Mouse (Mus musculus): ENCODE data around the gene Rhot1. TPM values are rescaled to one million over a fixed set of nuclear protein-coding genes. Genes with fewer than 3 reads are reported as not detected.

Rhot1 gene
- 28.4 and 30.4 TPM in 2 replicates for polyA plus RNA-seq (2015; fragmentation: Nextera tagmentation; extraction: Ambion mirVana)

DNA sequence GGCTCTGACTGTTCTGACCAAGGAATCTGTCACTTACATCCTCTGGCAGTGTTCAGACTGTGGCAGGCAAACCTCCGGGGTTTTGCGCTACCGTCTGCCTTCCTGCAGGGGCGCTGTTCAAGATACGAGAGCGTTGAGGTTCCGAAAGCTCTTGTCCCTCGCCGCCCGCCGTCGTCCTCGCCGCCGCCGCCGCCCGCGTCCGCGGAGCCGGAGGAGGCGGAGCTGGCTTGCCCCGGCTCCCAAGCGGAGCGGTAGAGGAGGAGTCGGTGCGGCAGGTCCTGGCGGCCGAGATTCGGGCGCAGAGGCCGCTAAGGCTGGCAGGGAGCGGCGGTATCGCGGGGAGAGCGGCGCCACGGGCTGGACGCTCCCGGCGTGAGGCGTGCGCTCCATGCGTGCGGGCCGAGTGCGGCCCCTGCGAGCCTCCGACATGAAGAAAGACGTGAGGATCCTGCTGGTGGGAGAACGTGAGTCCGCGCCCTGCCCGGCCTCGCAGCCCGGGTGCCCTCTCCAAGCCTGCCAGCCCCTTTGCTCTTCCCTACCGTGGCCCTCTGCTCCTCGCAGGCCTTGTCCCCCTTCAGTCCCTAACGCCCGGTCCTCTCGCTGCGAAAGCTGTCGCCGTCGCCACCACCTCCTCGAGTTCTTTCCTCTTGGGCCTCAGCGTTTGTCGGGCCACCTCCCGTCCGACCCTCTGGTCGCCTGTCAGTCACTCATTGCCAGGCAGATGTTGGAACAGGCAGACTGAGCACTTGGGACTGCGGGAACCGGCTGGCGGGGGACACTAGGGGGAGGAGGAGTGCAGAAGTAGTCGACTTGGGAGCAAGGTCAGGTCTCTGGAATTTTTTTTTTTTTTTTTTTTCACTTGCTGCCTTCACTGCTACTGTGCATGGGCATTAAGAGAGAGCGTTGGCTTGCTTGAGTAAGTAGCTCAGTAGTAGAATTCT is at the start of gene Rhot1:
Gene Rhot1 (plus strand): TSS at position 160 of the 941 bp plus-strand sequence.
- no peaks in the 10 kb centered on the region for H3K4me1 ChIP-seq (replicated peaks; ENCODE audit: control insufficient read depth, insufficient read depth)
- TF ChIP-seq EP300 (optimal IDR thresholded peaks at IDR 0.05) (no peak), CTCF (IDR thresholded peaks at IDR 0.05; ENCODE audit: low read depth) (peak; percentile 88)
- H3K27me3 ChIP-seq (ENCODE audit: control insufficient read depth, insufficient read depth, low read length), result no peaks in the 10 kb centered on the region
- peak within 1 kb of the TSS; percentile 98 for H3K4me3 ChIP-seq (ENCODE audit: low read depth, low read length)
- DNase-seq (ENCODE audit: low spot score), result peak; percentile 97
- ATAC-seq (ENCODE audit: low FRiP score, low TSS enrichment), result peak; percentile 97
- peak within 1 kb of the TSS; percentile 97 for H3K27ac ChIP-seq (replicated peaks)
- H3K9me3 ChIP-seq (ENCODE audit: control insufficient read depth, low read length), result no peaks in the 10 kb centered on the region
- H3K9ac ChIP-seq (ENCODE audit: low read length), result peak within 1 kb of the TSS; percentile 96
- WGBS, result under 1% methylated on average over 68 of the region's 78 CpGs
- no peaks in the 10 kb centered on the region for H3K36me3 ChIP-seq (ENCODE audit: control insufficient read depth, insufficient read depth, low read length)
- H3K4me2 ChIP-seq (replicated peaks; ENCODE audit: low read depth), result peak within 1 kb of the TSS; percentile 52

DNA sequence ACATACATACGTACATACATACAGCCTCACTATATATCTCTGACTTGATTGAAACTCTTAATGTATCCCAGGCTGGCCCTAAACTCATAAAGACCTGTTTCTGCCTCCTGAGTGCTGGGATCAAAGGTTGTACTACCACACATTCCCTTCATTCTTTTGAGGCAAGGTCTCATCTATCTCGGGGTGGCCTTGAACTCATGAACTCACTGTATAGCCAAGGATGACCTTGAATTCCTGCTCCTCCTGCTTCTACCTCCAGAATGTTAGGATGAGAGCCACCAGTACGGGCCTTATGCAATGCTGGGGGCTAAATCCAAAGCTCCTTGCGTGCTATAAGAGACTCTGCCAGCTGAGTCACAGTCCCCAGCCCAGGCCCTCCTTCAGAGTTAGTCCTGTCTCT is 47.8 kb upstream of the Rhot1 start:
- ATAC-seq (ENCODE audit: low FRiP score, low TSS enrichment) (no peak), DNase-seq (ENCODE audit: low spot score) (no peak)
- Histone ChIP-seq H3K36me3 (ENCODE audit: control insufficient read depth, insufficient read depth, low read length) (no peaks in the 10 kb centered on the region), H3K27me3 (ENCODE audit: control insufficient read depth, insufficient read depth, low read length) (no peaks in the 10 kb centered on the region), H3K27ac (replicated peaks) (no peak overlapping the region), H3K9me3 (ENCODE audit: control insufficient read depth, low read length) (no peaks in the 10 kb centered on the region), H3K4me2 (replicated peaks; ENCODE audit: low read depth) (no peak overlapping the region), H3K9ac (ENCODE audit: low read length) (no peak overlapping the region), H3K4me3 (ENCODE audit: low read depth, low read length) (no peak overlapping the region), H3K4me1 (replicated peaks; ENCODE audit: control insufficient read depth, insufficient read depth) (no peaks in the 10 kb centered on the region)
- TF ChIP-seq CTCF (IDR thresholded peaks at IDR 0.05; ENCODE audit: low read depth) (no peak), EP300 (optimal IDR thresholded peaks at IDR 0.05) (no peak)
- 74% methylated on average over 4 of the region's 4 CpGs for WGBS

DNA sequence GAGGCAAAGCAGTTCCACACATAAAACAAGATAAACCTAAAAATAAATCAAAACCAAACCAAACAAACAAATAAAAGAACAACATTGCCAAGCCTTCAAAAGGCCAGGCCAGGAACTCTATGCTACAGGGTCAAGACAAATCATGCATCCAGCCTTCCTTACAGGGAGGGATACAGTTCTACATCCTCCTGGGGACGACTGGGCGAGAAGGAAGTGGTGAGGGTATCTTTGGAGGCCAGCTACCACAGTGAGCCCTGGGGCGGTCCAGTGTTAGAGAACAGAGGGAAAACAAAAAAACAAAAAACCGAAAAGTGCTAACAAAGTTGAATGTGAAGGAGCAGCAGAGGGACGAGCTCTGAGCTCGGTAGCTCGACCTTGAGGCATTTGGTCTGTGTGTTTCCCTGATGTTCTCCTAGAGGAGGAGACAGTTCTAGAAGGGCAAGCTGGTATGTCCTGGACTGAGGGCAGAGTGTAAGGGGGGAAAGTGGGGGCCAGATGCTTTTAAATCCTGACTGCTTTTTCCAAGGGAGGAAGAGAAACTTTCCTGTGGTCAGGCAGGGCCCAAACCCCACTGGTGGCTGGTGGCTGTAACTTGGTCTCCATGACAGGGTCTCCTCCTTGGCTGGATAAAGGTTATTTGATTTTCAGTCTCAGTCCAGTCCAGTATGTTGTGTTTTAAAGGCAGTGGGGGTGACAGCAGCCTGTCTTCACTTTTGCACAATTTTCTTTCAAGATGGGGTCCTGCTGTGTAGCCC is 45.3 kb upstream of the Rhot1 start:
- H3K36me3 ChIP-seq (ENCODE audit: control insufficient read depth, insufficient read depth, low read length), result no peaks in the 10 kb centered on the region
- H3K27ac ChIP-seq (replicated peaks), result no peak overlapping the region
- no peak overlapping the region for H3K4me2 ChIP-seq (replicated peaks; ENCODE audit: low read depth)
- TF ChIP-seq EP300 (optimal IDR thresholded peaks at IDR 0.05) (no peak), CTCF (IDR thresholded peaks at IDR 0.05; ENCODE audit: low read depth) (no peak)
- DNase-seq (ENCODE audit: low spot score), result no peak
- no peak overlapping the region for H3K4me3 ChIP-seq (ENCODE audit: low read depth, low read length)
- no peaks in the 10 kb centered on the region for H3K9me3 ChIP-seq (ENCODE audit: control insufficient read depth, low read length)
- no peak overlapping the region for H3K9ac ChIP-seq (ENCODE audit: low read length)
- ATAC-seq (ENCODE audit: low FRiP score, low TSS enrichment), result no peak
- H3K27me3 ChIP-seq (ENCODE audit: control insufficient read depth, insufficient read depth, low read length), result no peaks in the 10 kb centered on the region
- no peaks in the 10 kb centered on the region for H3K4me1 ChIP-seq (replicated peaks; ENCODE audit: control insufficient read depth, insufficient read depth)
- WGBS, result 67% methylated on average over 7 of the region's 7 CpGs

DNA sequence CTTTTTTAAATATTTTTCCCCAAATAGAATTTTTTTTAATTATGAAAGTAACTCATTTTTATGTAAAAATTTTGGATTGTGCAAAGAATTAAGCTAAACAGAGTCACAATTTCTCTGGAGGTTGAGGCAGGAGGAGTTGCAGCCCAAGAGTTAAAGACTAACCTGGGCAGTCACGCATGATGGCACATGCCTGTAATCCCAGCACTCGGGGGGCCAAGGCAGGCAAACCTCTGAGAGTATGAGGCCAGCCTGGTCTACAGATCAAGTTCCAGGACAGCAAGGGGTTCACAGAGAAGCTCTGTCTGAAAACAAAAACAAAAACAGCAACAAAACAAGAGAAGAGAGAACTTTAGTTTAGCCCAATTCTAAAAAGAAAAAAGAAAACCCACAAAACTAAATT is 44.6 kb upstream of the Rhot1 start:
- whole genome bisulfite sequencing, result 67% methylated on average over 2 of the region's 2 CpGs
- DNase-seq (ENCODE audit: low spot score) (no peak), ATAC-seq (ENCODE audit: low FRiP score, low TSS enrichment) (no peak)
- Histone ChIP-seq H3K36me3 (ENCODE audit: control insufficient read depth, insufficient read depth, low read length) (no peaks in the 10 kb centered on the region), H3K4me2 (replicated peaks; ENCODE audit: low read depth) (no peak overlapping the region), H3K9ac (ENCODE audit: low read length) (no peak overlapping the region), H3K4me1 (replicated peaks; ENCODE audit: control insufficient read depth, insufficient read depth) (no peaks in the 10 kb centered on the region), H3K9me3 (ENCODE audit: control insufficient read depth, low read length) (no peaks in the 10 kb centered on the region), H3K27me3 (ENCODE audit: control insufficient read depth, insufficient read depth, low read length) (no peaks in the 10 kb centered on the region), H3K27ac (replicated peaks) (no peak overlapping the region), H3K4me3 (ENCODE audit: low read depth, low read length) (no peak overlapping the region)
- no peak for TF ChIP-seq CTCF (IDR thresholded peaks at IDR 0.05; ENCODE audit: low read depth)
- TF ChIP-seq EP300 (optimal IDR thresholded peaks at IDR 0.05), result no peak

DNA sequence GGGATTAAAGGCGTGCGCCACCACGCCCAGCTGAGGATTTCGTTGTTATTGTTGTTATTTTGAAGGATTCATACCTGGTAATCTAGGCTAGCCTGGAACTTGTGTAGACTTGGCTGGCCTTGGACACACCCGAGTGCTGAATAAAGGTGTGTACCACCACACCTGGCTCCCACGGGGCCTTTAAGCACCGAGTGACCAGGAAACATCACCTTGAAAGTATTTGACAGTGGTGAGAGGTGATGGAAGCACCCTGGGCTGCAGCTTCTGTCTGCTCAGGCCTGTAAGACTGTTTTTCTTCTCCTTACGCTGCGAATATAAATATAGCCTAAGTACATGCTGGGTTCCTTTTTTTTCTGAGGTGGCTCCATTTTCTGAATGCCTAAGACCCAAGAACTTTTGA is 40.7 kb upstream of the Rhot1 start:
- no peak overlapping the region for H3K4me2 ChIP-seq (replicated peaks; ENCODE audit: low read depth)
- no peaks in the 10 kb centered on the region for H3K4me1 ChIP-seq (replicated peaks; ENCODE audit: control insufficient read depth, insufficient read depth)
- no peak overlapping the region for H3K27ac ChIP-seq (replicated peaks)
- H3K4me3 ChIP-seq (ENCODE audit: low read depth, low read length), result no peak overlapping the region
- H3K9ac ChIP-seq (ENCODE audit: low read length), result no peak overlapping the region
- no peaks in the 10 kb centered on the region for H3K36me3 ChIP-seq (ENCODE audit: control insufficient read depth, insufficient read depth, low read length)
- no peaks in the 10 kb centered on the region for H3K27me3 ChIP-seq (ENCODE audit: control insufficient read depth, insufficient read depth, low read length)
- TF ChIP-seq EP300 (optimal IDR thresholded peaks at IDR 0.05) (no peak), CTCF (IDR thresholded peaks at IDR 0.05; ENCODE audit: low read depth) (no peak)
- DNase-seq (ENCODE audit: low spot score), result no peak
- 83% methylated on average over 9 of the region's 9 CpGs for WGBS
- H3K9me3 ChIP-seq (ENCODE audit: control insufficient read depth, low read length), result no peaks in the 10 kb centered on the region
- ATAC-seq (ENCODE audit: low FRiP score, low TSS enrichment), result no peak
